Mouse (Mus musculus): Measurements from ENCODE around the gene Lamb3.

DNA sequence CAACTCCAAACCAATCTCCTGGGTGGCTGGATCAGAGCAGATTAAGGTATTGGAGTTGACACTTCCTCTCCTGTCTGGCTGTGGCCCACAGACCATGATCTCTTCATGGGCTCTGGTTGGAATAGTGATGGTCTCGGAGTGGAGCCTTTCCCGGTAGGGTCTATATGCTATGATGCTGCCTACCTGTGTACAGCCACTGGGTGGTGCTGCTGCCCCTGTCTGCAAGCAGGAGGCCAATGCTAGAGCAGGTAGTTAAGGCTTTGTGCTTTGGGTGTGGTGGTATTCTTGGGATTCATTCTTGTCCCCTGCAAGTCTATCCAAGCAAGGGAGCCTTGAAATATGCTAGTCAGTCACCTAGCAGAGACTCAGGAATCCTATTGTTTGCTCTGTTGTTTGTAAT, 679 bp downstream of the Lamb3 start:
- TF ChIP-seq EP300 (optimal IDR thresholded peaks at IDR 0.05) (no peak), CTCF (IDR thresholded peaks at IDR 0.05; ENCODE audit: low read depth) (peak; percentile 91)
